Mouse (Mus musculus) kidney, adult 9 months (tissue): ENCODE data around the gene Styk1.
A peak's percentile ranks its signal among the peaks of the same experiment; 100 is the strongest.
"Not testable (repeated sequence)": the region's sequence is repeated elsewhere in the genome, so short reads cannot be mapped to it uniquely, and the experiment has no call there.

Experiments
- DNase-seq: peaks from one replicate; pipeline ENCODE4 v3.0.0; 2022

Gene Styk1

GRCm38 (mm10) chr6:131290430-131290829 lies 63.0 kb downstream of the Styk1 start:
- DNase-seq: peak; percentile 22

GRCm38 (mm10) chr6:131278160-131278559 lies 75.2 kb downstream of the Styk1 start:
- not testable (repeated sequence) for DNase-seq

- DNase-seq: no peak
Measured at GRCm38 (mm10) chr6:131276659-131277058, 76.7 kb downstream of the Styk1 start.

- no peak for DNase-seq
Measured at GRCm38 (mm10) chr6:131272311-131272710, 81.1 kb downstream of the Styk1 start.

- DNase-seq: no peak
Measured at GRCm38 (mm10) chr6:131270312-131270711, 83.1 kb downstream of the Styk1 start.

GRCm38 (mm10) chr6:131269599-131269998 lies 83.8 kb downstream of the Styk1 start:
- no peak for DNase-seq

- no peak for DNase-seq
Measured at GRCm38 (mm10) chr6:131264175-131264574, 89.2 kb downstream of the Styk1 start.

GRCm38 (mm10) chr6:131262778-131263177 lies 90.6 kb downstream of the Styk1 start:
- DNase-seq: no peak

GRCm38 (mm10) chr6:131262009-131262408 lies 91.4 kb downstream of the Styk1 start:
- no peak for DNase-seq
